Mouse (Mus musculus) right cerebral cortex, postnatal 4 days (tissue): ENCODE data around the gene Fam187b.
"Not testable (repeated sequence)": the region's sequence is repeated elsewhere in the genome, so short reads cannot be mapped to it uniquely, and the experiment has no call there.

Source experiments
- DNase-seq: peaks from one replicate; pipeline ENCODE4 v3.0.0-alpha.2; 2022

Fam187b gene

DNA sequence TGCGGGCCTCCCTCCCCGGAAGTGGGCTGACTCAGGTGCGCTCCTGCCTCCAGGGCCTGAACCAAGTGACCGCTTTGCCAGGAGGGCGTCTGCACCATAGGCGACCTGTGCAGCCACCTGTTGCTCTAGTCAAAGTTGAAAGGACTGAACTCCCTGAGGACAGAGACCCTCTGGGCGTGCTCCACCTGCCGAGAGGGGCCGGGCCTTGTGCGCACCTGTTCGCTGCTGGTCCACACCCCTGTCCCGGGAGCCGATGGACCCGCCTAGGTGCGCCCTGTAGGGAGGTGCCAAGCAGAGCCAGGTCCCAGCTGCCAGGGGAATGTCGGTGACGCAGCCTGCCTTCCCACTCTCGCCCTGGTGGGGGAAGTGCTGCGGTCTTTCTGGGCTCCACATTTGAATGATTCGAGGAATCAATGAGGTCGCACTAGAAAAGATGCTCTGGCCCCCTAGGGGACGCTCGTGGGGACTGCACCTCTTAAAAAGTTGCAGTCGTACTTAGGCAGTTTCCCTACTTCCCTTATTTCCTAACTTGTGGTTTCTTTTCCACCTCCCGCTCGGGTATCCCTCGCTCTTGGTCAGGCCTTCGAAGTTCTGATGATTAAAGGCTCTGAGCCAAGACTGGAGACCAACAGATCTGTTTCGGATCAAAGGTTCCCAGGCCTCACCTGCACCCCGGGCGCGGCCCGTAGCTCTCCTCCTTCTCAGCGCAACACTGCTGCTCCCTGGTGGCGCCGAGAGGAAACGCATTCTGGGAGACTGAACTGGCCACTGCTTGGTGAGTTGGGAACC lies at the start of gene Fam187b:
Gene Fam187b (plus strand): TSS at position 290 of the 789 bp plus-strand sequence.
- peak; percentile 78 for DNase-seq

DNA sequence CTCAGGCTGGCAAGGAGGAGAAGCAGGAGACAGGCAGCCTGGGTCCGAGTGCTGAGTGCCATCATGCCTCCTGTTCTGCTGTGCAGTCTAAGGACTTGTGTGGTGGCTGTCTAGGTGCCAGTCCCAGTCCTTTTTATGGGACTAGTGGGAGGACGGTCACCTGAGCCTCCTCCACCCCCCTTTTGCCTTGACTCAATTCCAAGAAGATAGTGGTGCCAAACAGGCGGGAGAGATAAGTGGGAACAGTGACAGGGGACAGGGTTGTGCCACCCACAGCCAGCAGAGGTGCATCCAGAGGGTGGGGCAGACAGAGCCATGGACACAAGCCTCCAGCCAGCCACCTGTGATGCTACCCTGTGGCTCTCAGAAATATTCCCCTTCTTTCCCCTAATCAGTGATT lies 49.5 kb upstream of the Fam187b start:
- DNase-seq: no peak

DNA sequence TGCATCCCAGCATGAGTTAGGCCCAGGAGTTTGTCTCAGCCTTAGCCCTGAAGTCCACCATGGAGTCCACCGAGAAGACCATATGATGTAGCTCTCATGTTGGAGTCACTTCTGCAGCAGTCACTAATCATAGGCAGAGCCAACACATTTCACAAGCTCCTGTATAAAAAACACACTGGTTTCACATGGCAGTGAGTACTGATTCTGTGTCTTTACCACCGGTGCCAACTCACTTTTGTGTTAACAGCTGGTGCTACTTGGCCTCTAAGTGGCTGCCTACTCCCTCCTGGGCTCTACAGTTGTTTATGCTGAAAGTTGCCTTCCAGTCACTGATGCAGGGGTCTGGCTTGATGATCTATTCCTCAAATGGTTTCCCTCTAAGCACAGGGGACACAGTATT lies 49.0 kb upstream of the Fam187b start, which contains the start of gene Hamp2:
Gene Hamp2 (minus strand): TSS at position 101 of the 400 bp plus-strand sequence.
- DNase-seq: not testable (repeated sequence)

DNA sequence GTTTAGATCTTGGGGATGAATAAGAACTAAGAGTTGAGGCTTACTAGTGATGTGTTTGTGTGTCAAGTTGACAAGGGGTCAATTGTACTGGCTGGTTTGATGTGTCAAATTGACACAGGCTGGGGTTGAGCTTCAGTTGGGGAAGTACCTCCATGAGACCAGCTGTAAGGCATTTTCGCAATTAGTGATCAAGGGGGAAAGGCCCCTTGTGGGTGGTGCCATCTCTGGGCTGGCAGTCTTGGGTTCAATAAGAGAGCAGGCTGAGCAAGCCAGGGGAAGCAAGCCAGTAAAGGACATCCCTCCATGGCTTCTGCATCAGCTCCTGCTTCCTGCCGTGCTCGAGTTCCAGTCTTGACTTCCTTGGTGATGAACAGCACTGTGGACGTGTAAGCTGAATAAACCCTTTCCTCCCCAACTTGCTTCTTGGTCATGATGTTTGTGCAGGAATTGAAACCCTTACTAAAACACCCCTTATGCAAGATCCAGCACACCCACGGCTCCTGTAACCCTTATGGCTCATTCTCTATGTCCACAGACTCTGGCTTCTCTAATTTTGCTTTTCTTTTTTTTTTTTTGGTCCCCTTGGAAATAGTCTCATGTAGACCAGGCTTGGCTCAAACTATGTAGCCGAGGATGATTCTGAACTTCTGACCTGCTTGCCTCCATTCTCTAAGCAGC lies 38.0 kb upstream of the Fam187b start:
- DNase-seq: not testable (repeated sequence)

DNA sequence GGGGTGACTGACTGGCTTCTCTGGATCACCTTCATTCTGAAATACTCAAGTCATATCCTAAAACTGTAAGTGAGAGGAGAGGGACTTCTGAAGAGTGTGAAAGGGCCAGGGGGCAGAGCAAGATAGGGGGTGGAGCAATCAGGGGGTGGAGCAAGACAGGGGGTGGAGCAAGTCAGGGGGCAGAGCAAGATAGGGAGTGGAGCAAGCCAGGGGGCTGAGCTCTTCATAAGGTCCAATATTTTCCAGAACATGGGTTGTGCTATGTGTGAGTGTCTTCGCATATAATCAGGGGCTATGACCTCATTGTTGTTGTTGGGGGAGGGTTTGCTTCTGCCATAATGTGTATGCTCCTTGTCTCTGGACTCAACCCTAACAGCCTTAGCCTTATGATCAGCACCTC lies 33.5 kb upstream of the Fam187b start:
- DNase-seq: not testable (repeated sequence)

DNA sequence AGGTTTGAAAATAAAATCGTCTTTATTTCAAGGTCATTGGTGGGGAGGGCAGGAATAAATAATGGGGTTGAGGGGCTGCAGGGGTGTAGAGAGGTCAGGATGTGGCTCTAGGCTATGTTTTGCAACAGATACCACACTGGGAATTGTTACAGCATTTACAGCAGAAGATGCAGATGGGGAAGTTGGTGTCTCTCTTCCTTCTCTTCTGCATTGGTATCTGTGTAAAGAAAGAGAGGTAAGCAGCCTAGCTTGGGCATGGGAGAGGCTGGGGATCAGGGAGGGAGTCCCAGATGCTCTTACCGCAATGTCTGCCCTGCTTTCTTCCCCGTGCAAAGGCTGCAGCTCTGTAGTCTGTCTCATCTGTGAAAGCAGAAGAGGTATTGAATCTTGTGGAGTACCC lies 31.2 kb upstream of the Fam187b start:
- not testable (repeated sequence) for DNase-seq

DNA sequence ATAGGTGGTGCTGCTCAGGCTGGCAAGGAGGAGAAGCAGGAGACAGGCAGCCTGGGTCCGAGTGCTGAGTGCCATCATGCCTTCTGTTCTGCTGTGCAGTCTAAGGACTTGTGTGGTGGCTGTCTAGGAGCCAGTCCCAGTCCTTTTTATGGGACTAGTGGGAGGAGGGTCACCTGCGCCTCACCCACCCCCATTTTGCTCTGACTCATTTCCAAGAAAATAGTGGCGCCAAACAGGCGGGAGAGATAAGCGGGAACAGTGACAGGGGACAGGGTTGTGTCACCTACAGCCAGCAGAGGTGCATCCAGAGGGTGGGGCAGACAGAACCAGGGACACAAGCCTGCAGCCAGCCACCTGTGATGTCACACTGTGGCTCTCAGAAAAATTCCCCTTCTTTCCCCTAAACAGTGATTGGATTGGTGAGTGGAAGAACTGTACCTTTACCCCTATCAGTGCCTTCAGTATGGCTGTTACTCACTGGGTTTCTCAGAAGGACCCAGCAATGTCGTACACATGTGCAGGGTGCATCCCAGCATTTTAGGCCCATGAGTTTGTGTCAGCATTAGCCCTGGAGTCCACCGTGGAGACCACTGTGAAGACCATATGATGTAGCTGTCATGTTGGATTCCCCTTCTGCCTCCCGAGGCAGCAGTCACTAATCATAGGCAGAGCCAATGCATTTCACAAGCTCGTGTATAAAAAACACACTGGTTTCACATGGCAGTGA lies 29.5 kb upstream of the Fam187b start, which contains the start of gene Hamp:
Gene Hamp (minus strand): TSS at position 124 of the 727 bp plus-strand sequence.
- no peak for DNase-seq

DNA sequence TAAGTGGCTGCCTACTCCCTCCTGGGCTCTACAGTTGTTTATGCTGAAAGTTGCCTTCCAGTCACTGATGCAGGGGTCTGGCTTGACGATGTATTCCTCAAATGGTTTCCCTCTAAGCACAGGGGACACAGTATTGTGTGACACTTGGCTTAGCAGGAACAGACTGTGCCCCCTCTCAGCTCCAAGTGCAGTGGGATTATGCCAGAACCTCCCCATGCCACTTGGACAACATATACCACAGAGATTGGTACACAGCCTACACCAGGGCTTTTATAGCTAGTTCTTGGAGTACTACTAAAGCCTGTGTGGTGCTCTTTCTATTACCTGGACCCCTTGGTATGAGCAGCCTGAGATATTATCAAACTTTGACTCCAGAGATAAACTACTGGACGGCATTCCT lies 28.9 kb upstream of the Fam187b start:
- not testable (repeated sequence) for DNase-seq

DNA sequence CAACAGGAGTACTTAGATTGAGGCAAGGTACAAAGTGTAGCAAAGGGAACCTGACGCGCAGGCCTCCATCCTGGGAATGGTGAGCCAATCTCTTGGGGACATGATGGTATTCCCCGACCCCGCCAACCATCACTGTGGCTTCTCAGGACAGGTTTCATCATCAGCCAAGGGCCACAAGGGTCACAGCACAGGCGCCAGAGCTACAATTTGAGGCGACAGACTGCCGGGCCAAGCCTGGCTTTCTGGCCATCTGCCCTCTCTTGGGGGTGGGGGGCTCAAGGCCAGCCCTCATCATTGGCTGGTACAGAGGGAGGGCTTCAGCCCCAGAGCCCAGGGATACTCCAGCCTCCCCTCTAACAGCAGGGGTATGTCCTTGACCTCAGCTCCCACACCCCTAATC lies 28.1 kb upstream of the Fam187b start:
- not testable (repeated sequence) for DNase-seq

DNA sequence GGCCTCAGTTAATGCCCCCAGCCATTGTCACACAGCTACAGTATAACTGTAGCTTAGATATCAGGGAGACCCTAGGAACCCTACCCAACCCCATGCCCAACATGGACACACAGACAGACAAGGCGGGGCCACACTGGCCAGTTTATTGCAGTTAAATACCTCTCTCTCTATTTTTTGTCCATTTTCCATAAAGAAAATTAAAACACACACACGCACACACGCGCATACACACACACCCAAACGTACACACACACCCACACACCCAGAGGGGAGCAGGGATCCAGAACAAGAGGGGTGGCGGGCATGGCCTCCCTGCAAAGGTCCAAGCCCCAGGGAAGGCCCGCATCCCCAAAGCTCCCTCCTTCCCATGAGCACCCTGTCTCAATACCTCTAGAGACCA lies 27.7 kb upstream of the Fam187b start:
- no peak for DNase-seq

DNA sequence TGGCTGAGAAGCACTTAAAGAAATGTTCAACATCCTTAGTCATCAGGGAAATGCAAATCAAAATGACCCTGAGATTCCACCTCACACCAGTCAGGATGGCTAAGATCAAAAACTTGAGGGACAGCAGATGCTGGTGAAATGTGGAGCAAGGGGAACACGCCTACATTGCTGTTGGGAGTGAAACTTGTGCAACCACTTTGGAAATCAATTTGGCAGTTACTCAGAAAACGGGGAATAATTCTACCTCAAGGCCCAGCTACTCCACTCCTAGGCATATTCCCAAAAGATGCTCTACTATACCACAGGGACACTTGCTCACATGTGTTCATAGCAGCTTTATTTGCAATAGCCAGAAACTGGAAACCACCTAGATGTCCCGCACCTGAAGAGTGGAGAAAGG lies 23.7 kb upstream of the Fam187b start:
- DNase-seq: not testable (repeated sequence)

DNA sequence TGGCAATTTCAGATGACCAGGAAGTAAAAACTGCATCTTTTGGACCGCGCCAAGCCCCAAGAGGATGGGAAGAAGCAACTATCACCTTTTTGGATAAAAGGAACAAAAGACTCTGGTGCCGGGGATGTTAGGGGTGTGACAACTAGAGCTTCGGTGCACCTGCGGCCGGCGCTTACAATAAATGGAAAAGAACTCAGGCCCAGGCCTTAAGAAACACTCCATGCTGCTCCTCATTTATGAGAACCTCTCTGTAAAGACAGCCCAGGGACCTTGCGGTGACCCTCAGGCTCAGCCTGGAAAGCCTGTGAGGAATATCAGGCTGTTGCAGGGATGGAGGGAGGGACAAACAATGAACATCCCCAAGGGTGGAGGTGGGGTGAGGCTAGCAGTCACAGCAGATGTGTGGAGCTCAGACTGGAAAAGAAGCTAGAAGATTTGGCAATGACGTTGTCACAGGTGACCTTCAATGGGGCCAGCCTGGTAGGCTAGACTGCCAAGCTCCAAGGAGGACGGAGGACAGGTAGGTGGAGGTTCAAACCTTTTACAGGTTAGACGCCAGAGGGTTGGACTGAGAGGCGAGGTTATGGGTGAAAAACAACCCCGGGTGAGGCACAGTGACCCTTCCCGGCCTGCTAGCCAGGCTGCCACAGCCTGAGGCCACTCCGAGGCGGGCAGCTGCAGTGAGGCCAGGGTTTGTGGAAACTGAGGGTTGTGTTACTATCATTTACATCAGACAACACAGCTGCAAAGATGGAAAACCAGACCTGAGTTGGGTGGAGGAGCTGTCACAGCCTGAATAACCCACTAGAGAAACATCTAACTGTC lies 20.9 kb upstream of the Fam187b start:
- DNase-seq: no peak

DNA sequence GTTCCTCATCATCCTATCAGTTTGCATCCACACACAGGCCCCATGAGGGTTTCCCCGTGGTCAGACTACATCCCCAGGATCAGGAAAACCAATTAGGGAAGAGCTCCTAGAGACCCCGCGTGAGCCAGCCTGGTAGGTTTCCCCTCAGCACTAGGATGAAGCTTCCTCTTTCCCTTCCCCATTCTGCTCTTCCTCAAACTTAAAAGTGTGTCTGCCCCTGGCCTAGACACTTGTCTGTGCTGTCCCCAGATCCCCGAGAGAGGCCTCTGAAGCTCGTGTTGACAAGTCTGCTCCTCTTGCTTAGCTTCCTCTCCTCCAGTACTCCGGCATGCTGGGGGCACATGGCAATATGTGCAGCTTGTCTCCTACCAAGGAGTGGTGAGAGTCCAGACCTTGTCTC lies 20.1 kb upstream of the Fam187b start:
- DNase-seq: no peak

DNA sequence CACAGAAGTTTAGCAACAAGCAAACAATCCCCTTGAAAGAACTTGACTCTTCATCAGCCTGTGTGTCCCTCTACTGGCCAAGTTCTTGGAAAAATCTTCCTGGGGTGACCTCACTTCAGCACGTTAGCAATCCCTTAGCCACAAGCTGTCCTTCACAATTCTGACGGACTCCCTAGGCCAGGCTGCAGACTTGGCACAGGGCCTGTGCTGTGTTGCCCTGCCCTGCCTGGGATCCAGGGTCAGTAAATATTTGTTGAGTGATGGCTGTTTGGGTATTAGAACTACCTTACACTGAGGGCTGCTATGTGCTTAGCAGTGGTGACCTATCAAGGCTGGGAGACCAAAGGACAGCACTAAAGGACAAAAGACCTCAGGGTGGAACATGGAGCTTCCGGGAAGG lies 19.6 kb upstream of the Fam187b start:
- no peak for DNase-seq

DNA sequence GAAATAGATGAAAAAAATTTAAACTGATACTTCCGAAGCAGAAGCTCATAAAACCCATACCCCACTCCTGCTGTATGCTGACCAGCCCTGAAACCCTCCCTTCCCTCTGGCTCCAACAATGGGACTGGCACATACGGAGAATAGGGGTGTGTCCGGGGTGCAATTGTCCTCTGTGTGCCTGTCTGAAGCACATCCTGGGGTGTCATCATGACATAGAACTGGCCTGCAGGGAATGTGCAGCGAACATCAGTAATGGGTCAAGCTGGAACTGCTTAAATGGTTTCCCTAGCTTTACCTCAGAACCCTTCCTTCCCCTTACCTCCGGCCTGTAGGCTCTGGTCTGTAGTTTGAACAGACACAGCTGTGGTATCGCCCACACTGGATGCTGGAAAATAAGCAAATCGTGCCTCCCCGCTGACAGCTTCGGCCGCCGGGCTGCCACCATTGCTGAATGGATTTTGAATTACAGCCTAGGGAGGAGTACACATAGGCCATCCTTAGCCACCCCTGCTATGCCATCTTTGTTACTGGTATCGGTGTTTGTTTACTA lies 18.5 kb upstream of the Fam187b start:
- DNase-seq: no peak

DNA sequence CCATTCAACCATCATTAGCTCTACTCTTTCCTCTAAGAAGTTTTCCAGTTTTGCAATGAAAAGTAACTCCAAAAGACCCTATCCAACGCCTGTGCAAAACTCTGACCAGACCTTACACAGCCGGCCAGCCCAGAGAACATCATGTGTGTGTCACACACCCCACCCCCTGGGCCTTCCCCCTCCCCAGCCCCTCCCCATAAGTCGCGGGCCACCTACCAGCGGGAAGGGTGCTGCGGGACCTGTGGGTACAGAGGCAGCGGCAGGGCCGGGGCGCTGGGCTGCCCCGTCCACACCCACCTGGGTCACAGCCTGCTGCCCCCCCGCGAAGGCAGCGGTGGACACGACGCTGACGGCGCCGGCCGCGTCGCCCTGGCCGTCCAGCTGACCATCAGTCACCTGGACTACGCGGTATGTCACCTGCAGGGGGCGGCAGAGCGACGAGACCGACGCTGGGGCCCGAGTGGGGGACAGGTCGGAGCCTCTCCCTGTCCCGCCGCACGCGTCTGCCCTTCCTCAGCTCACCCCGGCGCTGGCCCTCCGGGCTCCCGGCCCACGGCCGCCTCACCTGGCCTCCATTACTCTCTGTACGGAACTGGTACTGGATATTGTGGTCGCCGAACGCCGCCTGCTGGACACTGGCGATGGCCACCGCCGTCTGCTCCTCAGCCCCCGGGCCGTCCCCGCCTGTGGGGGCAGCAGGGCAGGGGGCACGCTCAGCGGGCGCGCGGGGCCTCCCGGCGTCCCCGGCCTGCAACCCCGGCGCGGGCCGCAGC lies 17.8 kb upstream of the Fam187b start:
- DNase-seq: peak; percentile 82

DNA sequence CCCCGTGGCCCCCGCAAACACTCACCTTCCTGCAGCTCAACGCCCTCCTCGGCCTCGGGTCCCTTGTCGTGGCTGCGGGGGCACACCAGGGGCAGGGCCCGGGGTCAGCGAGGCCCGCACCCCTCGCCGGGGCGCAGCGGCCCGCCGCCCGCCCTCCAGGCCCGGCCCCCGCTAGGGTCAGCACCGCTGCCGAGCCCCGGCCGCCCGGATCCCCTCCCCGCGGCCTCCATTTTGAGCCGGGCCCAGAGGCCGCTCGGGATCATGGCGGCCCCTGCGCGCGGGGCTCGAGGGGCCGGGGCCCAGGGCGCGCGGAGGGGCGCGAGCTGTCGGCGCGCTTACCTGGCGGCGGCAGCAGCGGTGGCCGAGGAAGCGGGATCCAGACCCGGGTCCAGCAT lies 17.2 kb upstream of the Fam187b start:
- DNase-seq: no peak

DNA sequence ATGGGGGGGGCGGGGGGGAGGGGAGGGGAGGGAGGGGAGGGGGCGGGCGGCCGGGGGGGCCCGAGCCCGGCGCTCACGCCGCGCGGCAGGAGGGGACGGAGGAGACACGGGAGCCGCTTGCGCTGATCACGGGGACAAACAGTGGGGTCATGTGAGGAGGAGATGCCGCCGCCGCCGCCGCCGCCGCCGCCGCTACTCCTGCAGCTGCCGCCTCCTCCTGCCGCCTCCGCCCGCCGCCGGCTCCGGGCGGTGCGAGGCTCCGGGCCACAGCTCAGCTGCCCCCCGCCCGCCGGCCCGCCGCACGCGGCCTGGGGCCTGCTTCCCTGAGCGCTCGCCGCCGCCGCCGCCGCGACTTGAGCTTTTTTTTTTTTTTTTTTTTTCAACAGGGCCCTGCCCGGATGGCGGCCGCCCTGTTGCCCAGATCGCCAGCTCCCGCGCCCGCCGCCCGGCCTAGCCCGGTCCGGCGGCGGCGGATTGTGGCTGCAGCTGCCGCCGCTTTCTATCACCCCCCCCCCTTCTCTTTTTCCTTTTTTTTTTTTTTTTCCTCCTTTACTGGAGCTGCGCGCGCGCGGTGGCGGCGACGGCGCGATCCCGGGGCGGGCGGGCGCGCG lies 16.7 kb upstream of the Fam187b start, which contains the start of gene Usf2:
Gene Usf2 (minus strand): TSS at position 48 of the 611 bp plus-strand sequence.
- DNase-seq: peak; percentile 80

DNA sequence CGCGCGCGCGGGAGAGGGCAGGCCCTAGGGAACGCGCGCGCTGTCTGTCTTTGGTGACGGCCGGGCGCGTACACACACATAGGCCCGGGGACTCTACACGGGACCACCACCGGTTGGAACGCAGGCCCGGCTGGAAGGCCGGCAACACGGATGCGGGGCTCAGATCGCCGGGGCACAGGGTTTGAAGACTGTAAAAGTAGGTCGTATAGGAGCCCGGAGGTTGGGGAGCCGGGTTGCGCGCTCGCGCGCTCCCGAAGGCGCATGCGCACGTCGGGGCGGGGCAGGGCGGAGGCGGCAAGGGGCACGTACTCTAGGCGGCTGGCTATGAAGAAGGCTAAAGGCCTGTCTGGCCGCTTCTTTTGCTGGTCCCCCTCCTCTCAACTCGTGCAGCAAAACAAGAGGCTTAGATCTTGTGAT lies 16.2 kb upstream of the Fam187b start:
- peak; percentile 89 for DNase-seq

DNA sequence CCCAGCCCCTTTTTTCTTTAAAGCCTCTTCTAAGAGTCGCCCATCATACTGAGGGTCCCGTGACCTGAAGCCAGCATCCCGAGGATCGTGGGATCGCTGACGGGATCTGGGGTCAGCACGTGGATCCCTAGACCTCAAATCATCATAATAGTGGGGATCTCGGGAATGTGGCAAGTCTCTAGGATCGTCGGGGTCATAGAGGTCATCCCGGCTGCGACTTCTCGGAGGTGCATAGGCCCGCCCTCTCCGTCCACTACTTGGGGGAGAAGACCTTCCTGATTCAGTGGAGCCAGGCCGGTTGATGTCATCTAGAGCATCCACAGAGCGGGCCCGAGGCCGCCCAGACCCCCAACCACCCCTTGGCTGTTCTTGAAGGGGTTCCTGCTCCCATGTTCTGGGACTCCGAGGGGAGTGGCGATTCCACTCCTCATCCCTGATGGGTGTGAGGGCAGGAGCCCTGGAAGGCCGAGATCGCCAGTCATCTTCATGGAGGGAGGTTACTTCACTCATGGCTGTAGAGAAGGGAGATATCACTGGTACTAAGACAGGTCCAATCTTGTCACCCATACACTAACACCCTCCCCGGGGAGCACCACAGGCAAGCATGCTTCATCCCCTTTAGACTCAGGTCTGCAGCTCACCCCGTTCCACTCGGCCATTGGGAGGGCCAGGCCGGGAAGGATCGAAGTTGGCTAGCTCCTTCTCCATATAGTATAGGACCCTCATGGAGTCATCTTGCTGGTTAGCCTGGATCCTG lies 15.3 kb upstream of the Fam187b start:
- DNase-seq: no peak
